Mouse (Mus musculus): ENCODE results near the gene Ccdc34.

Gene Ccdc34

GRCm38 (mm10) chr2:110017616-110018505 is at the start of gene Ccdc34:
TSS of gene Ccdc34 (plus strand) at chr2:110017817.
- peak; percentile 89 for DNase-seq

- no peak for DNase-seq
Observed at GRCm38 (mm10) chr2:109969381-109969780, 48.2 kb upstream of the Ccdc34 start.

GRCm38 (mm10) chr2:109969926-109970532 is 47.6 kb upstream of the Ccdc34 start:
- DNase-seq, result no peak

GRCm38 (mm10) chr2:109970744-109971410 is 46.7 kb upstream of the Ccdc34 start:
- no peak for DNase-seq

GRCm38 (mm10) chr2:109972310-109972709 is 45.3 kb upstream of the Ccdc34 start:
- DNase-seq, result no peak

GRCm38 (mm10) chr2:109972922-109973321 is 44.7 kb upstream of the Ccdc34 start:
- no peak for DNase-seq

- DNase-seq, result no peak
Observed at GRCm38 (mm10) chr2:109974807-109975206, 42.8 kb upstream of the Ccdc34 start.

GRCm38 (mm10) chr2:109976181-109976580 is 41.4 kb upstream of the Ccdc34 start:
- no peak for DNase-seq

GRCm38 (mm10) chr2:109977322-109977721 is 40.3 kb upstream of the Ccdc34 start:
- no peak for DNase-seq

GRCm38 (mm10) chr2:109979209-109979608 is 38.4 kb upstream of the Ccdc34 start:
- DNase-seq, result no peak

- no peak for DNase-seq
Observed at GRCm38 (mm10) chr2:109983435-109983834, 34.2 kb upstream of the Ccdc34 start.

- no peak for DNase-seq
Observed at GRCm38 (mm10) chr2:109984930-109985329, 32.7 kb upstream of the Ccdc34 start.

GRCm38 (mm10) chr2:109985560-109985959 is 32.1 kb upstream of the Ccdc34 start:
- no peak for DNase-seq

GRCm38 (mm10) chr2:109986036-109986785 is 31.4 kb upstream of the Ccdc34 start:
- no peak for DNase-seq

- DNase-seq, result no peak
Observed at GRCm38 (mm10) chr2:109987946-109988345, 29.7 kb upstream of the Ccdc34 start.

- DNase-seq, result no peak
Observed at GRCm38 (mm10) chr2:109989196-109989595, 28.4 kb upstream of the Ccdc34 start.

- DNase-seq, result no peak
Observed at GRCm38 (mm10) chr2:109989679-109990473, 27.7 kb upstream of the Ccdc34 start.

GRCm38 (mm10) chr2:109991754-109992153 is 25.9 kb upstream of the Ccdc34 start:
- no peak for DNase-seq

- no peak for DNase-seq
Observed at GRCm38 (mm10) chr2:109992448-109993073, 25.1 kb upstream of the Ccdc34 start.

GRCm38 (mm10) chr2:109993404-109993803 is 24.2 kb upstream of the Ccdc34 start:
- no peak for DNase-seq

- no peak for DNase-seq
Observed at GRCm38 (mm10) chr2:109995061-109995460, 22.6 kb upstream of the Ccdc34 start.

- DNase-seq, result no peak
Observed at GRCm38 (mm10) chr2:109996411-109996810, 21.2 kb upstream of the Ccdc34 start.

Measured in right cerebral cortex, postnatal 4 days (tissue).